Mouse (Mus musculus): ENCODE results near the gene Atp5b.

DNA sequence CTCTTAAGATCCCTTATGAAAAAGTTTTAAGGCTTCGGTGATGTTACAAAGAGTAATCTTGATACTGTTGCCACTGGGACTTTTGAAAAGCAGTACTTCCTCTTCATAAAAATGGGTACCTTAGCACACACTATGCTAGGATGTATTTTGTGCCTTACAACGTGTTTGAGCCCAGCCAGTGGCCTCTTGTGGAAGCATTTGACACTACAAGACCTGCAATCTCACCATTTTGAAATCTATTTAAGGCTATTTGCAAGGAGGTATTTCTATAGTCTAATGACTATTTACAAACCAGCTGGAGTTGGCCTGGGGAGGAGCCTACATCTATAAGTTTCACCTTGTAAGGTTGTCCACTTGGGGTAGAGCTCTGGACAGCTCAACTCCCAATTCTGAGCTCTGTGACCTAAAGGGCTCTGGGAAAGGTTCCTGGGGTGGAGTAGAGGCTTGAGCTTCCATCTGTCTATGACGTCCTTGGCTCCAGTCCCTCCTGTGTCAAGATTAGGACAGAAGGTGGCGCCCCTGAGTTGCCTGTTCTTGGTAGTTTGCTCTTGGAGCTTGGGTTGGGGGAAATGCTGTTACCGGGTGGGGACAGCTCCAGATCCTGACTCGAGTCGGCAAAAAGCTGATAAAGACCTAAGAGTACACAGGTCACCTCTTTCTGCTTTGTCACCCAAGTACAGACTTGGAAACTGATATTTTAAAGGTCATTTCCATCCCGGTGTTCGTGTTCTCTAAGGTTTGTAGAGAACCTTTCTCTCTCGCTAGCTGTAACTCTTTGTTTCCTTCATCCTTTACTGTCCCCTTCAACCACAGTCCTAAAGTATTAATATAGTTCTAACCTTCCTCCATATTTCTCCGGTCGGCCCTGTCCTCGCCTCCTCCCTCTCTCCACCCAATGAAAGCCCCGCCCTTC, 7.8 kb downstream of the Atp5b start:
- peak; percentile 93 for TF ChIP-seq CTCF (IDR thresholded peaks at IDR 0.05; ENCODE audit: low read depth)
- no peak for TF ChIP-seq EP300 (IDR thresholded peaks at IDR 0.05; ENCODE audit: low read depth)
